ENCODE assay signal across 8 mouse cellular contexts in genomic region chr2:91457259-91457655, GRCm38 (mm10). TPM values are rescaled to one million over a fixed set of nuclear protein-coding genes. Genes with fewer than 3 reads are reported as not detected.
DNase-seq lines count a peak whose midpoint lies in the region; ATAC-seq and TF ChIP-seq lines count a peak whose summit lies in the region.

Gene Lrp4 (plus strand): TSS chr2:91457511.

- no peak for DNase-seq in Patski (ENCODE audit: low read depth, low spot score)
- DNase-seq in hindbrain, embryonic 10.5 days (ENCODE audit: low spot score) = peak; percentile 73
- DNase-seq in layer of hippocampus, postnatal 14 days (ENCODE audit: low spot score in 2 of 2) = peak in 1 of 2 experiments; percentile 39
- DNase-seq in lung, postnatal 10 days = peak; percentile 83
- DNase-seq in c-Kit-positive CD71-positive TER-119-positive erythroid progenitor cells, embryonic 14.5 days (ENCODE audit: low spot score) = no peak

- POLR2A ChIA-PET in Patski (lab: Charles Lee) = no interaction called here

- H3K79me2 ChIP-seq in C2C12 (ENCODE audit: control insufficient read depth, insufficient read depth) = no peaks in the 10 kb centered on the region

- no peak for TF ChIP-seq CTCF in C2C12 (IDR thresholded peaks at IDR 0.05; ENCODE audit: control insufficient read depth, insufficient read depth, insufficient read length)
- TF ChIP-seq CTCF in Patski (IDR thresholded peaks at IDR 0.05) = no peak

- CTCF ChIA-PET in Patski (lab: Charles Lee) = interaction anchor here (1.9 kb wide), 1 partner anchor 24 kb away, joined by 5 read pairs; no protein-coding TSS in a partner anchor

- H3K36me3 ChIP-seq in C2C12 (ENCODE audit: control insufficient read depth, insufficient read depth) = no peaks in the 10 kb centered on the region
- no peaks in the 10 kb centered on the region for H3K36me3 ChIP-seq in forebrain, embryonic 16.5 days (ENCODE audit: control insufficient read depth, insufficient read depth)
- H3K36me3 ChIP-seq in hindbrain, embryonic 10.5 days = peaks cover 6% of the 10 kb centered on the region; the same call in 1 of the 2 replicates
- no peaks in the 10 kb centered on the region for H3K36me3 ChIP-seq in stomach, embryonic 16.5 days (ENCODE audit: control insufficient read depth, insufficient read depth, low read length)

- in situ Hi-C loops in Patski (cut with MboI; ENCODE audit: low pct_unique_long_range_greater_than_20kb) = no loop called here

- H3ac ChIP-seq in C2C12 (ENCODE audit: control insufficient read depth, insufficient read length, low read depth) = peak within 1 kb of the TSS; percentile 97

- peak within 1 kb of the TSS; percentile 71 for H3K9ac ChIP-seq in forebrain, embryonic 16.5 days (replicated peaks; ENCODE audit: low read depth, low read length)
- H3K9ac ChIP-seq in stomach, embryonic 16.5 days (ENCODE audit: low read length) = peak within 1 kb of the TSS; percentile 86

- ATAC-seq in Patski = peak; percentile 26
- ATAC-seq in forebrain, embryonic 16.5 days = peak; percentile 65
- peak; percentile 82 for ATAC-seq in stomach, embryonic 16.5 days (ENCODE audit: insufficient read depth, low FRiP score)

- peak within 1 kb of the TSS; percentile 40 for H3K4me3 ChIP-seq in C2C12 (ENCODE audit: insufficient read depth, poor library complexity, severe bottlenecking)
- H3K4me3 ChIP-seq in forebrain, embryonic 16.5 days (replicated peaks; ENCODE audit: low read length) = peak within 1 kb of the TSS; percentile 53
- peak within 1 kb of the TSS; percentile 90 for H3K4me3 ChIP-seq in hindbrain, embryonic 10.5 days
- H3K4me3 ChIP-seq in stomach, embryonic 16.5 days (replicated peaks; ENCODE audit: low read length) = peak within 1 kb of the TSS; percentile 82

- peaks cover 27% of the 10 kb centered on the region for H3K4me1 ChIP-seq in forebrain, embryonic 16.5 days (replicated peaks; ENCODE audit: control insufficient read depth, insufficient read depth, low read length)
- H3K4me1 ChIP-seq in hindbrain, embryonic 10.5 days (replicated peaks) = peaks cover 68% of the 10 kb centered on the region
- H3K4me1 ChIP-seq in stomach, embryonic 16.5 days (ENCODE audit: control insufficient read depth, insufficient read depth, low read length) = peaks cover 28% of the 10 kb centered on the region

- WGBS in forebrain, embryonic 16.5 days = 0% methylated on average over 16 of the region's 36 CpGs
- WGBS in hindbrain, embryonic 10.5 days = under 1% methylated on average over 36 of the region's 36 CpGs
- under 1% methylated on average over 32 of the region's 36 CpGs for WGBS in stomach, embryonic 16.5 days

- no peaks in the 10 kb centered on the region for H3K79me3 ChIP-seq in C2C12 (ENCODE audit: low read depth)

- peak within 1 kb of the TSS; percentile 45 for H3K27ac ChIP-seq in forebrain, embryonic 16.5 days (ENCODE audit: low read length)
- H3K27ac ChIP-seq in hindbrain, embryonic 10.5 days = peak within 1 kb of the TSS; percentile 96
- peak within 1 kb of the TSS; percentile 75 for H3K27ac ChIP-seq in stomach, embryonic 16.5 days (ENCODE audit: low read length)

- H3K27me3 ChIP-seq in C2C12 (ENCODE audit: control insufficient read depth, insufficient read depth, insufficient read length) (no peaks in the 10 kb centered on the region), Patski (no peaks in the 10 kb centered on the region)
- no peaks in the 10 kb centered on the region for H3K27me3 ChIP-seq in forebrain, embryonic 16.5 days (replicated peaks; ENCODE audit: control insufficient read depth, insufficient read depth, low read length)
- no peaks in the 10 kb centered on the region for H3K27me3 ChIP-seq in hindbrain, embryonic 10.5 days (ENCODE audit: insufficient read depth, poor library complexity, severe bottlenecking)
- no peaks in the 10 kb centered on the region for H3K27me3 ChIP-seq in stomach, embryonic 16.5 days (ENCODE audit: control insufficient read depth, insufficient read depth, low read length)

- peak within 1 kb of the TSS; percentile 83 for H3K4me2 ChIP-seq in forebrain, embryonic 16.5 days (ENCODE audit: low read length)
- peak within 1 kb of the TSS; percentile 86 for H3K4me2 ChIP-seq in stomach, embryonic 16.5 days (ENCODE audit: low read depth, low read length)

- H3K9me3 ChIP-seq in forebrain, embryonic 16.5 days (ENCODE audit: control insufficient read depth, low read length) = no peaks in the 10 kb centered on the region
- H3K9me3 ChIP-seq in hindbrain, embryonic 10.5 days = no peaks in the 10 kb centered on the region
- no peaks in the 10 kb centered on the region for H3K9me3 ChIP-seq in stomach, embryonic 16.5 days (replicated peaks; ENCODE audit: control insufficient read depth, low read length)

TF ChIP-seq in C2C12, 6 proteins besides CTCF, POLR2A, EP300 and RAD21:
- TF ChIP-seq MAX (IDR thresholded peaks at IDR 0.05) = no peak
- TF ChIP-seq MYOD1 (IDR thresholded peaks at IDR 0.05; ENCODE audit: control insufficient read depth, insufficient read length, low read depth) = no peak
- no peak for TF ChIP-seq USF1 (IDR thresholded peaks at IDR 0.05; ENCODE audit: low read depth)
- no peak for TF ChIP-seq MYOG (IDR thresholded peaks at IDR 0.05; ENCODE audit: control insufficient read depth, extremely low read depth, insufficient read length)
- no peak for TF ChIP-seq CEBPB (IDR thresholded peaks at IDR 0.05; ENCODE audit: low read depth)

RNA-seq across cellular contexts. Expression of gene Lrp4, which starts in this region (rescaled TPM):
- polyA plus RNA-seq in C2C12 (2012; fragmentation: generic; extraction: Trizol) (5.6 TPM), Patski (2021) (3.4 TPM)
- 4.5 and 5.9 TPM in 2 replicates for polyA plus RNA-seq in forebrain, embryonic 16.5 days (2015; fragmentation: Nextera tagmentation; extraction: Ambion mirVana)
- polyA plus RNA-seq in hindbrain, embryonic 10.5 days (2016; fragmentation: Nextera tagmentation; extraction: Ambion mirVana) = 6.4 and 7.6 TPM in 2 replicates
- 10 to 100 TPM; 38.0 to 40.2 TPM for total RNA-seq in layer of hippocampus, postnatal 14 days (2021)
- 5.4 and 5.6 TPM in 2 replicates for polyA plus RNA-seq in stomach, embryonic 16.5 days (2015; fragmentation: Nextera tagmentation; extraction: Ambion mirVana)

Comparison
In these comparisons a context has a peak if more than half of its experiments do, and no peak if none do; other contexts are left out.
1. H3K4me3 ChIP-seq: peak in every context shown above with its lines; median percentile 90 in hindbrain, embryonic 10.5 days; 82 in stomach, embryonic 16.5 days; 53 in forebrain, embryonic 16.5 days; 40 in C2C12.
2. ATAC-seq: peak in every context shown above with its lines; median percentile 82 in stomach, embryonic 16.5 days; 65 in forebrain, embryonic 16.5 days; 26 in Patski.
3. DNase-seq: peak in hindbrain, embryonic 10.5 days (single experiment) and lung, postnatal 10 days (single experiment); none in Patski (single experiment) and c-Kit-positive CD71-positive TER-119-positive erythroid progenitor cells, embryonic 14.5 days (single experiment).
4. H3K27ac ChIP-seq: peak in every context shown above with its lines; median percentile 96 in hindbrain, embryonic 10.5 days; 75 in stomach, embryonic 16.5 days; 45 in forebrain, embryonic 16.5 days.